ENCODE assay signal across 30 mouse cellular contexts in genomic region chrX:104433456-104433855, GRCm38 (mm10). TPM values are rescaled to one million over a fixed set of nuclear protein-coding genes. Genes with fewer than 3 reads are reported as not detected.
DNase-seq lines count a peak whose midpoint lies in the region; ATAC-seq lines count a peak whose summit lies in the region.
"Had no signal": no experiment of that assay in that cellular context is flagged by ENCODE, and none has a peak within 500 bp of the region (broad histone marks: within the 10 kb centered on the region; RNA-seq: fewer than 3 reads in every experiment).

No protein-coding gene starts in this region.

- no peak for ATAC-seq in embryonic facial prominence, embryonic 14.5 days (ENCODE audit: low read depth)
- ATAC-seq: forebrain, embryonic 13.5 days; hindbrain, postnatal 0 days; intestine, embryonic 15.5 days; midbrain, embryonic 13.5 days had no signal

- H3K36me3 ChIP-seq in embryonic facial prominence, embryonic 14.5 days (ENCODE audit: control insufficient read depth, insufficient read depth, low read length): no peaks in the 10 kb centered on the region
- H3K36me3 ChIP-seq in embryonic facial prominence, embryonic 10.5 days (replicated peaks): no peaks in the 10 kb centered on the region
- H3K36me3 ChIP-seq: G1E; hindbrain, embryonic 12.5 days; intestine, embryonic 15.5 days; limb, embryonic 13.5 days; lung, embryonic 15.5 days; midbrain, embryonic 13.5 days had no signal

- no peak overlapping the region for H3K9ac ChIP-seq in embryonic facial prominence, embryonic 14.5 days (ENCODE audit: low read depth, low read length)
- H3K9ac ChIP-seq: forebrain, embryonic 13.5 days; hindbrain, embryonic 12.5 days; intestine, embryonic 15.5 days; limb, embryonic 13.5 days; lung, embryonic 15.5 days; midbrain, embryonic 13.5 days had no signal

- H3K4me2 ChIP-seq in embryonic facial prominence, embryonic 14.5 days (ENCODE audit: low read depth, low read length): no peak overlapping the region
- H3K4me2 ChIP-seq: forebrain, embryonic 13.5 days; heart, embryonic 11.5 days; hindbrain, embryonic 12.5 days; intestine, embryonic 15.5 days; limb, embryonic 13.5 days; liver, embryonic 11.5 days; lung, embryonic 15.5 days; midbrain, embryonic 13.5 days had no signal

- WGBS in embryonic facial prominence, embryonic 14.5 days: 23% methylated on average over 1 of the region's 1 CpGs
- 37% methylated on average over 1 of the region's 1 CpGs for WGBS in embryonic facial prominence, embryonic 10.5 days

- H3K27me3 ChIP-seq in embryonic facial prominence, embryonic 14.5 days (replicated peaks; ENCODE audit: control insufficient read depth, insufficient read depth, low read length): peaks cover 9% of the 10 kb centered on the region
- peaks cover 74% of the 10 kb centered on the region for H3K27me3 ChIP-seq in embryonic facial prominence, embryonic 10.5 days (replicated peaks; ENCODE audit: low read depth, poor library complexity, severe bottlenecking)
- H3K27me3 ChIP-seq: intestine, embryonic 15.5 days had no signal

- peak; percentile 2 for DNase-seq in embryonic facial prominence, embryonic 14.5 days (ENCODE audit: low spot score)
- no peak for DNase-seq in embryonic facial prominence, embryonic 10.5 days (ENCODE audit: low spot score)
- peak; percentile 20 to 31 for DNase-seq in kidney, adult 8-10 months
- DNase-seq in kidney, postnatal 14 days: peak; percentile 23
- peak; percentile 17 for DNase-seq in retina, embryonic 14.5 days (ENCODE audit: low spot score)
- no peak for DNase-seq in gastrocnemius, postnatal 4 days (ENCODE audit: low spot score in 2 of 2)
- DNase-seq in yolk sac, embryonic 10.5 days (ENCODE audit: low spot score): no peak
- no peak for DNase-seq in neural tube, embryonic 10.5 days (ENCODE audit: extremely low spot score, low spot score)
- DNase-seq: adrenal gland, postnatal 25 days; cerebellum, adult 18-20 months; cerebellum, postnatal 10 days; gastrocnemius, postnatal 25 days; heart, adult 18-20 months; heart, postnatal 36 days; right cerebral cortex, postnatal 4 days; thymus, adult 2 months; thymus, postnatal 36 days had no signal

- H3K27ac ChIP-seq in embryonic facial prominence, embryonic 14.5 days (replicated peaks; ENCODE audit: low read depth, low read length): no peak overlapping the region
- H3K27ac ChIP-seq in embryonic facial prominence, embryonic 10.5 days (replicated peaks): no peak overlapping the region
- H3K27ac ChIP-seq: forebrain, embryonic 13.5 days; hindbrain, embryonic 12.5 days; hindbrain, postnatal 0 days; intestine, embryonic 15.5 days; layer of hippocampus, adult 2 months; left cerebral cortex, adult 2 months; limb, embryonic 13.5 days; lung, embryonic 15.5 days; midbrain, embryonic 13.5 days; stomach, postnatal 0 days had no signal

- H3K9me3 ChIP-seq in embryonic facial prominence, embryonic 14.5 days (ENCODE audit: control insufficient read depth, low read length): no peaks in the 10 kb centered on the region
- H3K9me3 ChIP-seq in embryonic facial prominence, embryonic 10.5 days: no peaks in the 10 kb centered on the region
- H3K9me3 ChIP-seq: forebrain, embryonic 13.5 days; G1E; hindbrain, embryonic 12.5 days; intestine, embryonic 15.5 days; limb, embryonic 13.5 days; lung, embryonic 15.5 days; midbrain, embryonic 13.5 days had no signal

- H3K4me3 ChIP-seq in embryonic facial prominence, embryonic 14.5 days (ENCODE audit: low read depth, low read length): no peak overlapping the region
- H3K4me3 ChIP-seq in embryonic facial prominence, embryonic 10.5 days: no peak overlapping the region
- H3K4me3 ChIP-seq: forebrain, embryonic 13.5 days; hindbrain, embryonic 12.5 days; intestine, embryonic 15.5 days; layer of hippocampus, adult 2 months; left cerebral cortex, adult 2 months; limb, embryonic 13.5 days; lung, embryonic 15.5 days; midbrain, embryonic 13.5 days had no signal

- H3K4me1 ChIP-seq in embryonic facial prominence, embryonic 14.5 days (ENCODE audit: control insufficient read depth, insufficient read depth, low read length): no peaks in the 10 kb centered on the region
- no peaks in the 10 kb centered on the region for H3K4me1 ChIP-seq in embryonic facial prominence, embryonic 10.5 days
- H3K4me1 ChIP-seq: forebrain, embryonic 13.5 days; hindbrain, embryonic 12.5 days; intestine, embryonic 15.5 days; limb, embryonic 13.5 days; lung, embryonic 15.5 days; midbrain, embryonic 13.5 days had no signal

RNA-seq across cellular contexts. Expression of gene Abcb7, which starts 19.8 kb away (rescaled TPM):
- 9.4 and 9.7 TPM in 2 replicates for polyA plus RNA-seq in embryonic facial prominence, embryonic 14.5 days (2014; fragmentation: Nextera tagmentation; extraction: Ambion mirVana)
- polyA plus RNA-seq in embryonic facial prominence, embryonic 10.5 days (2016; fragmentation: Nextera tagmentation; extraction: Ambion mirVana): 10.4 and 11.6 TPM in 2 replicates
- 10 to 100 TPM; 17.4 to 27.3 TPM for total RNA-seq in gastrocnemius, postnatal 4 days (2021)

RNA-seq across cellular contexts. Expression of gene Uprt, which starts 49.2 kb away (rescaled TPM):
- 1.1 TPM in 2 replicates for polyA plus RNA-seq in embryonic facial prominence, embryonic 14.5 days (2014; fragmentation: Nextera tagmentation; extraction: Ambion mirVana)
- polyA plus RNA-seq in embryonic facial prominence, embryonic 10.5 days (2016; fragmentation: Nextera tagmentation; extraction: Ambion mirVana): 0.93 and 1.4 TPM in 2 replicates
- total RNA-seq in gastrocnemius, postnatal 4 days (2021): 10 to 100 TPM; 10.2 TPM

Comparison
In these comparisons a context has a peak if more than half of its experiments do, and no peak if none do; other contexts are left out.
1. DNase-seq: peak in embryonic facial prominence, embryonic 14.5 days (single experiment), kidney, adult 8-10 months (2 of 2), kidney, postnatal 14 days (single experiment) and retina, embryonic 14.5 days (single experiment); none in embryonic facial prominence, embryonic 10.5 days (single experiment), gastrocnemius, postnatal 4 days (0 of 2), yolk sac, embryonic 10.5 days (single experiment) and neural tube, embryonic 10.5 days (single experiment).